Mouse (Mus musculus): ENCODE results near the gene Eno2. TPM values are rescaled to one million over a fixed set of nuclear protein-coding genes. Genes with fewer than 3 reads are reported as not detected.

Eno2 gene
- polyA plus RNA-seq (2012; ENCODE audit: low replicate concordance), result 1.0 and 1.2 TPM in 2 replicates

DNA sequence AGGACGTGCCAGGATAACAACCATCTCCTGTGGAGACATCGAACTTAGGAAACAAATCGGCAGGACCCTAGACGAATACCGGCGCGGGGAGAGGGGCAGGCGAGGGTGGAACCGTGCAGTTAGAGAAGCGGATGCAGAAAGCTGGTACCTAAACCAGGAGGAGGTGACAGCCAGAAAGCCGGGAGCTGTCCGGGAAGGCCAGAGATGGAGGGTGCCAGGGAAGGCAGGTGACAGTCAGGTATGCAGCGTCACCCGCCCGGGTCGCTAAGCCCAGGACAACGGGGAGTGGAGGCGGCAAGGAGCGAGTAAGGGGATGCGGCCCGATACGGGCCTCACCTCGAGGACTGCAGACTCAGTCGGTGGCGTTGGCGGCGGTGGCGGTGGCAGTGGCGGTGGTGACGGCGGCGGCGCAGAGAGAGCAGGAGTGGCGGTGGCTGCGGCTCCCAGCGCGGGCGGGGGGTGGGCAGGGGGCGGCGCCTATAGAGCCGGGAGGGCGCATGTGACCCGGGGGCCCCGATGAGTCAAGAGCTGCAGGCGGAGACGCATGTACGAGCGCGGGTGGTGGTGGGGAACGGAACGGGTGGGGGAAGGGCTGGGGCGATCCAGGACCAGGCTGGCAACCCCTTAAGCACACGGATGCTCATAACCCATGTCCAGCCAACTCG is at the start of gene Eno2:
Eno2 (minus strand) TSS at position 573 of the 665 bp plus-strand sequence.

GRCm38 (mm10) chr6:124813933-124814332 is 44.5 kb upstream of the Eno2 start, which contains the start of gene Tpi1:
Gene Tpi1, minus strand, starts transcription at chr6:124814296.

GRCm38 (mm10) chr6:124808358-124809012 is 39.0 kb upstream of the Eno2 start, which contains the start of gene Spsb2:
Gene Spsb2, plus strand, starts transcription at chr6:124808661.

GRCm38 (mm10) chr6:124779222-124779983 is 9.9 kb upstream of the Eno2 start, which contains the start of gene Lrrc23:
Gene Lrrc23, minus strand, starts transcription at chr6:124779727.

GRCm38 (mm10) chr6:124755831-124756595 is 13.5 kb downstream of the Eno2 start, which contains the start of the genes Gm45234 and Atn1:
Gene Gm45234, minus strand, starts transcription at chr6:124756021.
Gene Atn1, minus strand, starts transcription at chr6:124756524.

DNA sequence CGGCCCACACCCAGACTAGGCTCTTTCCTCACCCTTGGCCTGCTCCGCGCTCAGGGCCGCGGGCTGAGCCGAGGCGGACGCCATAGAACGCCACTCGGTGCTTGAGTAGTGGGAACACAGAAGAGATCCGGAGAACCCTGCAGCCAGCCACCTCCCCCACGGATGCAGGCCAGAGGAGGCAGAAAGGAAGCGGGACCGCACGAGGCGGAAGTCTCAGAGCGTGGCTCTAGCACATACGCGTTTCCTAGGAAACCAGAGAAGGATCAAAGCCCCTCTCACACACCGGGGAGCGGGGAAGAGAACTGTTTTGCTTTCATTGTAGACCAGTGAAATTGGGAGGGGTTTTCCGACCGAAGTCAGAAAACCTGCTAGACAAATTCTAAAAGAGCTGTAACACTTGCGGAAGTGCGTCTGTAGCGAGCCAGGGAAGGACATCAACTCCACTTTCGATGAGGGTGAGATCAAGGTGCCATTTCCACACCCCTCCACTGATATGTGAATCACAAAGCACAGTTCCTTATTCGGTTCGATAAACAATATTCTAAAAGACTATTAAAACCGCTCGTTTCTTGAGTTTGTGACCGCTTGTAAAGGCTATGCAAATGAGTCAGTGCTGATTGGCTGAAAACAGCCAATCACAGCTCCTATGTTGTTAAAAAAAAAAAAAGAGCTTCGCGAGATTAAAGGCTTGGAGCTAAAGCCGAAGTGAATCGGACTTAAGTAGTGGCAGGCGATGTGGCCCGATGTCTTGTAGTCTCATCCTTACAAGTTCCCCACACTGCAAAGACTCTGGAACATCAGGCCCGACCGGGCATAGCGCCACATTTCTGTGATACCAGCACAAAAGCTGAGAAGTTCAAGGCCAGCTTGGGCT is 28.3 kb downstream of the Eno2 start, which contains the start of gene Grcc10:
Grcc10 (minus strand) TSS at position 487 of the 874 bp plus-strand sequence.

DNA sequence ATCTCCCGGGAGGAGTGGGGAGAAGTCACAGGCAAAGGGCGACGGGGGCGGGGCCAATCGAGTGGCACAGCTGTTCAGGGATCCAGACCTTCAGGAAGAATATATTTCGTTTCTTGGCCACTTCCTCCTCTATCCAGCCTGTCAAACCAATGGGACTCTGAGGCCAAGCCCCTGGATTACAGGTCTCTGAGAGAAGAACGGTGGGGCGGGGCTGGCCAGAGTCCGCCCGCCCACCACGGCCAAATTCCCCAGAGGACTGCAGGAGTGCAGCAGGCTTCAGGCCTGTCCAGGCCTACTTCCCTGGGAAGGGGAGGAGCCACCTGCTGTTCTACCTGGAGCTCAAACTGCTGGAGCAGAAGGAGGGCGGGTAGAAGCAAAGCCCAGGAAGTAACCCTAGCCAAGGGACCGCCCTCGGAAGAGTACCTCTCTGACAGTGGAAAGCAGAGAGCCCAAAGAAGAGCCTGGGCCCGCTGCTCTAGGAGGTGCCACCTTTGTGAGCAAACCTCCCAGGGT is 30.9 kb downstream of the Eno2 start, which contains the start of gene Ptpn6:
Ptpn6 (minus strand) TSS at position 204 of the 513 bp plus-strand sequence.

GRCm38 (mm10) chr6:124711824-124712782 is 57.4 kb downstream of the Eno2 start, which contains the start of the genes Emg1 and Phb2:
Gene Emg1, minus strand, starts transcription at chr6:124712178.
Gene Phb2, plus strand, starts transcription at chr6:124712336.

Other genes with a start within 250 kb of the Eno2 start
- 0.03 TPM in 1 of 2 replicates, not detected in the other for gene C1s1, start 227.3 kb downstream of the Eno2 start, polyA plus RNA-seq (2012; ENCODE audit: low replicate concordance)
- gene C1rb, start 199.4 kb downstream of the Eno2 start, polyA plus RNA-seq (2012; ENCODE audit: low replicate concordance), result not detected in 2 replicates
- not detected in 2 replicates for gene C1s2, start 133.6 kb downstream of the Eno2 start, polyA plus RNA-seq (2012; ENCODE audit: low replicate concordance)
- gene Lpcat3, start 106.6 kb downstream of the Eno2 start, polyA plus RNA-seq (2012; ENCODE audit: low replicate concordance), result 83.8 and 87.0 TPM in 2 replicates
- 107 and 155 TPM in 2 replicates for gene Emg1, start 57.5 kb downstream of the Eno2 start, polyA plus RNA-seq (2012; ENCODE audit: low replicate concordance)
- 104 and 182 TPM in 2 replicates for gene Phb2, start 57.3 kb downstream of the Eno2 start, polyA plus RNA-seq (2012; ENCODE audit: low replicate concordance)
- 219 and 299 TPM in 2 replicates for gene Ptpn6, start 31.0 kb downstream of the Eno2 start, polyA plus RNA-seq (2012; ENCODE audit: low replicate concordance)
- 58.8 and 109 TPM in 2 replicates for gene Grcc10, start 28.3 kb downstream of the Eno2 start, polyA plus RNA-seq (2012; ENCODE audit: low replicate concordance)
- not detected in 2 replicates for gene Gm45234, start 13.7 kb downstream of the Eno2 start, polyA plus RNA-seq (2012; ENCODE audit: low replicate concordance)
- 113 and 201 TPM in 2 replicates for gene Atn1, start 13.1 kb downstream of the Eno2 start, polyA plus RNA-seq (2012; ENCODE audit: low replicate concordance)
- 0.48 and 1.9 TPM in 2 replicates for gene Lrrc23, start 10.1 kb upstream of the Eno2 start, polyA plus RNA-seq (2012; ENCODE audit: low replicate concordance)
- gene Spsb2, start 39.0 kb upstream of the Eno2 start, polyA plus RNA-seq (2012; ENCODE audit: low replicate concordance), result 16.0 and 17.1 TPM in 2 replicates
- gene Tpi1, start 44.6 kb upstream of the Eno2 start, polyA plus RNA-seq (2012; ENCODE audit: low replicate concordance), result 11.3 and 43.1 TPM in 2 replicates
- 27.3 and 47.7 TPM in 2 replicates for gene Usp5, start 59.8 kb upstream of the Eno2 start, polyA plus RNA-seq (2012; ENCODE audit: low replicate concordance)
- 9.2 and 13.6 TPM in 2 replicates for gene Cdca3, start 59.9 kb upstream of the Eno2 start, polyA plus RNA-seq (2012; ENCODE audit: low replicate concordance)
- 0.11 and 1.2 TPM in 2 replicates for gene Gnb3, start 70.6 kb upstream of the Eno2 start, polyA plus RNA-seq (2012; ENCODE audit: low replicate concordance)
- 1.9 and 4.7 TPM in 2 replicates for gene P3h3, start 88.1 kb upstream of the Eno2 start, polyA plus RNA-seq (2012; ENCODE audit: low replicate concordance)
- gene Gpr162, start 94.3 kb upstream of the Eno2 start, polyA plus RNA-seq (2012; ENCODE audit: low replicate concordance), result 1.7 and 7.4 TPM in 2 replicates
- 63.7 and 67.0 TPM in 2 replicates for gene Cd4, start 118.5 kb upstream of the Eno2 start, polyA plus RNA-seq (2012; ENCODE audit: low replicate concordance)
- 17.4 and 27.6 TPM in 2 replicates for gene Lag3, start 142.0 kb upstream of the Eno2 start, polyA plus RNA-seq (2012; ENCODE audit: low replicate concordance)
- gene Ptms, start 150.4 kb upstream of the Eno2 start, polyA plus RNA-seq (2012; ENCODE audit: low replicate concordance), result 543 and 1,849 TPM in 2 replicates
- 148 and 194 TPM in 2 replicates for gene Mlf2, start 161.7 kb upstream of the Eno2 start, polyA plus RNA-seq (2012; ENCODE audit: low replicate concordance)
- 29.0 and 55.9 TPM in 2 replicates for gene Cops7a, start 195.9 kb upstream of the Eno2 start, polyA plus RNA-seq (2012; ENCODE audit: low replicate concordance)
- 51.0 and 101 TPM in 2 replicates for gene Pianp, start 227.0 kb upstream of the Eno2 start, polyA plus RNA-seq (2012; ENCODE audit: low replicate concordance)
- gene Zfp384, start 239.5 kb upstream of the Eno2 start, polyA plus RNA-seq (2012; ENCODE audit: low replicate concordance), result 50.8 and 78.9 TPM in 2 replicates